Mouse (Mus musculus): ENCODE measurements around the gene Kirrel3. TPM values are rescaled to one million over a fixed set of nuclear protein-coding genes. Genes with fewer than 3 reads are reported as not detected.
A peak's percentile ranks its signal among the peaks of the same experiment; 100 is the strongest.

The Kirrel3 gene
- polyA plus RNA-seq, 1 experiment from 2014 or later = 2.3 TPM

DNA sequence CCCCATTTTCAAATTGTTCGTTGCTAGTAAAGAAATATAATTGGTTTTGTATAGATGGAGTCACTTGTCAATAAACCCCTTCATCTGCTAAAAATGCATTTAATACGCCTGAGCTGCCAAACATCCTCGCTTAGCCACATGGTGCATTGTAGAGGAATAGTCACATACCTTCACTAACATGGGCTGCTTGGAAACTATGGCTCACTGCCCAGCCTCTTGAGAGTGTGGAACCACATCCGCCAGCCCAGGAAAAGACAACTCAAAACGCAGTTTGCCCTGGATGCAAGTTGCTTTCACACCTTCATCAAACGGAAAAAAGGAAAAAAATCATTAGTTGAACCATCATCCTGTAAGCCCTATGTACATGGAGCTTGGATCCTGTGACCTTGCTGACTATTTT is 472.0 kb downstream of the Kirrel3 start:
- no peak overlapping the region for H3K9ac ChIP-seq (ENCODE audit: low read length)
- H3K9me3 ChIP-seq (replicated peaks; ENCODE audit: control insufficient read depth, low read length) = no peaks in the 10 kb centered on the region
- H3K27me3 ChIP-seq (ENCODE audit: control insufficient read depth, insufficient read depth, low read length) = no peaks in the 10 kb centered on the region
- H3K4me3 ChIP-seq (replicated peaks; ENCODE audit: low read length) = no peak overlapping the region
- H3K4me2 ChIP-seq (ENCODE audit: low read depth, low read length) = no peak overlapping the region
- H3K4me1 ChIP-seq (ENCODE audit: control insufficient read depth, insufficient read depth, low read length) = 0 out of 2 replicates have a peak, but pooled peaks cover 3% of the 10 kb centered on the region
- 77% methylated on average over 6 of the region's 6 CpGs for WGBS
- ATAC-seq (ENCODE audit: insufficient read depth, low FRiP score) = no peak
- no peak overlapping the region for H3K27ac ChIP-seq (ENCODE audit: low read length)
- H3K36me3 ChIP-seq (ENCODE audit: control insufficient read depth, insufficient read depth, low read length) = no peaks in the 10 kb centered on the region

GRCm38 (mm10) chr9:34958183-34958830 is 472.6 kb downstream of the Kirrel3 start:
- no peak overlapping the region for H3K4me3 ChIP-seq (replicated peaks; ENCODE audit: low read length)
- no peaks in the 10 kb centered on the region for H3K9me3 ChIP-seq (replicated peaks; ENCODE audit: control insufficient read depth, low read length)
- H3K27ac ChIP-seq (ENCODE audit: low read length) = no peak overlapping the region
- WGBS = 85% methylated on average over 5 of the region's 5 CpGs
- 0 out of 2 replicates have a peak, but pooled peaks cover 3% of the 10 kb centered on the region for H3K4me1 ChIP-seq (ENCODE audit: control insufficient read depth, insufficient read depth, low read length)
- no peak for ATAC-seq (ENCODE audit: insufficient read depth, low FRiP score)
- no peak overlapping the region for H3K9ac ChIP-seq (ENCODE audit: low read length)
- H3K4me2 ChIP-seq (ENCODE audit: low read depth, low read length) = no peak overlapping the region
- no peaks in the 10 kb centered on the region for H3K36me3 ChIP-seq (ENCODE audit: control insufficient read depth, insufficient read depth, low read length)
- no peaks in the 10 kb centered on the region for H3K27me3 ChIP-seq (ENCODE audit: control insufficient read depth, insufficient read depth, low read length)

DNA sequence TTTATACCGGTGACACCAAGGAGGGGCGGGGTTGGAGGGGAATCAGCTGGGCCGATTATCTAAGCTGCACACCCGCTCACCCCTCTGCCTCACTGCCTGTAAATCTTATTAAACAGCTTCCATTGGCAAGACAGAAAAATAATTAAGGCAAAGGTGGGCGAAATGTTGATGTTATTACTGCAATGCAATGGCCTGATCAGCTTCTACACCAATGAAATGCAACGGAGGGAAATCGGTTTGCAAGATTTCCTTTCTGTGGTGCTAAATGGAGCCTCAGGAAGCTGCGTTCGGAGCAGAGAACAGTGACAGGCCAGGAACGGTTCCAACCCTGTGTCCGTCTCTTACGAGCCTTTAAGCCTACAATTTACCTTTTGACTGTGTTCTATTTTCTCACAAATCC is 475.0 kb downstream of the Kirrel3 start:
- Histone ChIP-seq H3K9me3 (replicated peaks; ENCODE audit: control insufficient read depth, low read length) (no peaks in the 10 kb centered on the region), H3K9ac (ENCODE audit: low read length) (no peak overlapping the region), H3K4me1 (ENCODE audit: control insufficient read depth, insufficient read depth, low read length) (no peaks in the 10 kb centered on the region), H3K4me2 (ENCODE audit: low read depth, low read length) (no peak overlapping the region), H3K36me3 (ENCODE audit: control insufficient read depth, insufficient read depth, low read length) (no peaks in the 10 kb centered on the region), H3K27ac (ENCODE audit: low read length) (no peak overlapping the region), H3K4me3 (replicated peaks; ENCODE audit: low read length) (no peak overlapping the region), H3K27me3 (ENCODE audit: control insufficient read depth, insufficient read depth, low read length) (no peaks in the 10 kb centered on the region)
- WGBS = 41% methylated on average over 12 of the region's 12 CpGs
- no peak for ATAC-seq (ENCODE audit: insufficient read depth, low FRiP score)

GRCm38 (mm10) chr9:34961171-34961570 is 475.5 kb downstream of the Kirrel3 start:
- ATAC-seq (ENCODE audit: insufficient read depth, low FRiP score) = no peak
- WGBS = 64% methylated on average over 14 of the region's 14 CpGs

DNA sequence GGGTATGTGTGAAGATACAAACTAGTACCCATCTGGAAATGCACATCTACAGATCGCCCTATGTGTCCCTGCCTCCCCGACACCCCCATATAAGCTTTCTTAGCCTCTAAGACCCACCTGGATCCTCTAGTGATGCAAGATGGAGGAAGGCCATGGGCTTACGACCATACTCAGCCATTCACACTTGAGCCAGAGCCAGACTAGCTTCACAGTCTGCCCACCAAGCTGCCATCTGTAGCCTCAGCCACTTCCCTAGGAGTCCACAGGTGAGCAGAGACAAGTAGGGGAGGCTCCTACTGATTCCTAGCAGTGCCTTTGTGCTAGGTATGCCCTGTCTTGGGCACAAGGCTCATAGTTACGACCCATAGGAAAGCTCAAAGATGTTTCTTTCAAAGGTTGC is 476.6 kb downstream of the Kirrel3 start:
- WGBS = 92% methylated on average over 4 of the region's 4 CpGs
- no peak for ATAC-seq (ENCODE audit: insufficient read depth, low FRiP score)

More at GRCm38 (mm10) chr9:34961171-34961570, 475.5 kb downstream of the Kirrel3 start:
- H3K27ac ChIP-seq (ENCODE audit: low read length) = no peak overlapping the region
- H3K9ac ChIP-seq (ENCODE audit: low read length) = no peak overlapping the region
- H3K27me3 ChIP-seq (ENCODE audit: control insufficient read depth, insufficient read depth, low read length) = no peaks in the 10 kb centered on the region
- no peaks in the 10 kb centered on the region for H3K4me1 ChIP-seq (ENCODE audit: control insufficient read depth, insufficient read depth, low read length)
- no peaks in the 10 kb centered on the region for H3K9me3 ChIP-seq (replicated peaks; ENCODE audit: control insufficient read depth, low read length)
- no peak overlapping the region for H3K4me3 ChIP-seq (replicated peaks; ENCODE audit: low read length)
- H3K36me3 ChIP-seq (ENCODE audit: control insufficient read depth, insufficient read depth, low read length) = no peaks in the 10 kb centered on the region
- H3K4me2 ChIP-seq (ENCODE audit: low read depth, low read length) = no peak overlapping the region

DNA sequence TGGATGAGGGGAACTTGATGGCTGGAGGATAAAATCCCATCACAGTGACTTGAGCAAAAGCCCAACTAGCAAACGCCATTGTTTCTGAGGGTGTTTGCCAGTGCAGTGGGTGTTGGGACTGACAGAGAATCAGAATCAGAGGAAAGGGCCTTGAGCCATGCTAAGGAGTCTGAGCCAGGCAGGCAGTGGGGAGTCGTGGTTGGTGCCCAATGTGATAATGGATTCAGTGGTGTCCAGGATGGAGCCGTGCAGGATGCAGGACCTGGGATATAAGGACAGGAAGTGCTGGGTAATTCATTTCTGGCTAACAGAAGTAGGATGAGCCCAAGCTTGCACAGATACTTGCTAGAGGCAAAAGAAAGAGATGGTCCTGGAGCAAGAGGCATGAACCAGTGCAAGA is 477.9 kb downstream of the Kirrel3 start:
- Histone ChIP-seq H3K4me2 (ENCODE audit: low read depth, low read length) (no peak overlapping the region), H3K9me3 (replicated peaks; ENCODE audit: control insufficient read depth, low read length) (no peaks in the 10 kb centered on the region), H3K9ac (ENCODE audit: low read length) (no peak overlapping the region), H3K36me3 (ENCODE audit: control insufficient read depth, insufficient read depth, low read length) (no peaks in the 10 kb centered on the region), H3K27me3 (ENCODE audit: control insufficient read depth, insufficient read depth, low read length) (no peaks in the 10 kb centered on the region), H3K4me3 (replicated peaks; ENCODE audit: low read length) (no peak overlapping the region), H3K27ac (ENCODE audit: low read length) (no peak overlapping the region), H3K4me1 (ENCODE audit: control insufficient read depth, insufficient read depth, low read length) (0 out of 2 replicates have a peak, but pooled peaks cover 6% of the 10 kb centered on the region)
- WGBS = 76% methylated on average over 3 of the region's 3 CpGs
- ATAC-seq (ENCODE audit: insufficient read depth, low FRiP score) = no peak

More for the DNA sequence above, 476.6 kb downstream of the Kirrel3 start:
- no peaks in the 10 kb centered on the region for H3K9me3 ChIP-seq (replicated peaks; ENCODE audit: control insufficient read depth, low read length)
- no peak overlapping the region for H3K27ac ChIP-seq (ENCODE audit: low read length)
- H3K4me3 ChIP-seq (replicated peaks; ENCODE audit: low read length) = no peak overlapping the region
- no peak overlapping the region for H3K9ac ChIP-seq (ENCODE audit: low read length)
- H3K36me3 ChIP-seq (ENCODE audit: control insufficient read depth, insufficient read depth, low read length) = no peaks in the 10 kb centered on the region
- no peaks in the 10 kb centered on the region for H3K4me1 ChIP-seq (ENCODE audit: control insufficient read depth, insufficient read depth, low read length)
- H3K4me2 ChIP-seq (ENCODE audit: low read depth, low read length) = no peak overlapping the region
- no peaks in the 10 kb centered on the region for H3K27me3 ChIP-seq (ENCODE audit: control insufficient read depth, insufficient read depth, low read length)

DNA sequence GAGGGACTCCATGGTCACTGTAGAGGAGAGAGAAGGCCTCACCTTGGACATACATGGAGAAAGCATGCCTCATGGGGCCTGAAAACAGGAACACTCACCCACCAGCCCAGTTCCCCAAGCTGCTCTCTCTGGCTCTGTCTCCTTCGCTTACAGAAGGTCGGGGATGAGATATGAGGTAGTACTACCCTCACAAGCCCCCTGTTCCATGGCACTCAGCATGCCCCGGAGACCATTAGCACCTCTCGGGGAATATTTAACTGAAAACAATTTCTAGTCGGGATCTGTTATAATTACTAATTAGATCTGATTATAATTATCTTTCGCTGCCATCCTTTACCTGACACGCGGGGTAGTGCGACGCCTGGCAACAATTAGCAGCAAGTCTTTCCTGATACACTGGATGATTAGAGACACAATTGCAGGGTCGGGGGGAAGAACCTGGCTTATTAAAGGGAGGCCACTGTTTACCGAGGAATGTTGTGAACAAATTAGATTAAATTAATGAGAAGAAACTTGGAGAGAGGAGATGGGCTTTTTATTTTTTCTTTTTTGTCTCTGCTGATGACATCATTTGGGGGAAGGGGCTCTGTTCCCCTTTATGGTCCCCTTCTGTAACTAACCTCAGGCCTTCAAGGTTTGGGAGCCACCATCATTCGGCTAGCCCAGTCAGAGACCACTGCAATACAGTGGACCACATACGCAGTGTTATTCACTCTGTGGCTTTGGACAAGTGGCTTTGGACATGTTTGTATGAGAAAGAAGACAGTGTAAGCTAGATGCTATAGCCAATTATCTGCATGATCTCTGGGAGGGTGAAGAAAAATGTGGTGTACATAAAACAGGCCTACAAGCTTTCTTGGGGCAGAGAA is 478.7 kb downstream of the Kirrel3 start:
- WGBS = 80% methylated on average over 14 of the region's 14 CpGs
- no peaks in the 10 kb centered on the region for H3K9me3 ChIP-seq (replicated peaks; ENCODE audit: control insufficient read depth, low read length)
- H3K9ac ChIP-seq (ENCODE audit: low read length) = no peak overlapping the region
- H3K4me2 ChIP-seq (ENCODE audit: low read depth, low read length) = no peak overlapping the region
- H3K27me3 ChIP-seq (ENCODE audit: control insufficient read depth, insufficient read depth, low read length) = no peaks in the 10 kb centered on the region
- no peak overlapping the region for H3K4me3 ChIP-seq (replicated peaks; ENCODE audit: low read length)
- no peak overlapping the region for H3K27ac ChIP-seq (ENCODE audit: low read length)
- no peak for ATAC-seq (ENCODE audit: insufficient read depth, low FRiP score)
- 0 out of 2 replicates have a peak, but pooled peaks cover 6% of the 10 kb centered on the region for H3K4me1 ChIP-seq (ENCODE audit: control insufficient read depth, insufficient read depth, low read length)
- H3K36me3 ChIP-seq (ENCODE audit: control insufficient read depth, insufficient read depth, low read length) = no peaks in the 10 kb centered on the region

GRCm38 (mm10) chr9:34965041-34965415 is 479.3 kb downstream of the Kirrel3 start:
- Histone ChIP-seq H3K4me2 (ENCODE audit: low read depth, low read length) (no peak overlapping the region), H3K9me3 (replicated peaks; ENCODE audit: control insufficient read depth, low read length) (no peaks in the 10 kb centered on the region), H3K36me3 (ENCODE audit: control insufficient read depth, insufficient read depth, low read length) (no peaks in the 10 kb centered on the region), H3K27me3 (ENCODE audit: control insufficient read depth, insufficient read depth, low read length) (no peaks in the 10 kb centered on the region), H3K27ac (ENCODE audit: low read length) (no peak overlapping the region), H3K4me3 (replicated peaks; ENCODE audit: low read length) (no peak overlapping the region), H3K4me1 (ENCODE audit: control insufficient read depth, insufficient read depth, low read length) (0 out of 2 replicates have a peak, but pooled peaks cover 6% of the 10 kb centered on the region), H3K9ac (ENCODE audit: low read length) (no peak overlapping the region)
- no peak; the same call in 1 of the 2 replicates for ATAC-seq (ENCODE audit: insufficient read depth, low FRiP score)
- 47% methylated on average over 4 of the region's 4 CpGs for WGBS

DNA sequence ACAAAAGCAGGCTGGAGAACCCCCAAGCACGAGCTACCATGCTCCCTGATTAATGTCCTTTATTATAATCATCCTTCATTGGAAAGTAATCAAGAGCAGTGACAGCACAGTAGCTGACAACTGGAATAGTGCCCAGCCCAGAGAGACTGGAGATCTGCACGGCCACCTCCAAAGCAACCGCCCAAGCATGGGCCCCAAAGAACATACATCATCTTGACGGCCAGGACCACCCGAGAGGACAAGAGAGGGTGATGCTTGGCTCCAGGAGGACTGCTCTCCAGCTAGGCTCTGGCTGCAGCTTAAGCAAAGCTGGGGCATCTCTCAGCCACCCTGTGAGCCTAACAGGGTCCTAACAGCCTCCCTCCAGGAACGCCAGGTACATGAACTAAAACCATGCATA is 482.1 kb downstream of the Kirrel3 start:
- Histone ChIP-seq H3K4me3 (replicated peaks; ENCODE audit: low read length) (no peak overlapping the region), H3K27me3 (ENCODE audit: control insufficient read depth, insufficient read depth, low read length) (no peaks in the 10 kb centered on the region), H3K36me3 (ENCODE audit: control insufficient read depth, insufficient read depth, low read length) (no peaks in the 10 kb centered on the region), H3K9ac (ENCODE audit: low read length) (no peak overlapping the region), H3K27ac (ENCODE audit: low read length) (no peak overlapping the region), H3K4me2 (ENCODE audit: low read depth, low read length) (no peak overlapping the region), H3K9me3 (replicated peaks; ENCODE audit: control insufficient read depth, low read length) (no peaks in the 10 kb centered on the region), H3K4me1 (ENCODE audit: control insufficient read depth, insufficient read depth, low read length) (0 out of 2 replicates have a peak, but pooled peaks cover 6% of the 10 kb centered on the region)
- 0 out of 2 replicates have a peak, but pooled peaks have one; percentile 46 for ATAC-seq (ENCODE audit: insufficient read depth, low FRiP score)
- WGBS = 17% methylated on average over 6 of the region's 6 CpGs
